Comparison of ENCODE assay signal across 8 mouse cellular contexts in the genomic region with DNA sequence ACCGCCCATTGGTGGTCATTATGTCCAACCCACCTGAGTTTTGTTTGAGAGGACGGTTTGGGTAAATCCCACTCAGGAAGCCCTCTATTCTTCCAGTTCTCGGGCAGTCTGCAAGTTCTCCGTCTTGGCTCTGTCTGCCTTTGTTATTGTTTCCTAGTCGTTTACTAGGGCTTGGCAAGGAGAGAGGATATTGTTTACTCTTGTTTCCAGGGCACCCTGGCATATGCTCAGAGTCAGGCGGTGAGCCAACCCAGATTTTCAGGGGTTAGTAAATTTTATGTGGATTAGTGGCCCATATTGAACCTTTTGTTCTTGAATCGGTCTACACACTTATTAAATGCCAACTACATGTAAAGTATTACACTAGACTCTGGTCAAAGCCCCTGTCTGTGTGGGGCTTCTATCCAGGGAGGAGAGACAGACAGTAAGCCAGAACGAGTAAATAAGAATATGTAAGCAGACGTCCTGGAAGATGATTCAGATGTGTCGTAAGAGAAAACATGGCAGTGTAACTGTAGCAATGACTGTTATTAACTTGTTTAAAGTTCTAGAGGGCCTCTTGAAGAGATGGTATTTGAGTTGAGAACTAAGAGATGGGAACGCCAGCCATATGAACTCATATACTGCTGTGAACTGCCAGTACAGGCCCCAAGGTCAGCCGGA. TPM values are rescaled to one million over a fixed set of nuclear protein-coding genes. Genes with fewer than 3 reads are reported as not detected.
DNase-seq lines count a peak whose midpoint lies in the region; ATAC-seq lines count a peak whose summit lies in the region.

No protein-coding gene starts in this region.

- no peak for DNase-seq in heart, adult 8-10 months (ENCODE audit: low spot score)
- DNase-seq in MN1 (ENCODE audit: low spot score): peak; percentile 82
- peak; percentile 45 to 54 for DNase-seq in lung, postnatal 4 days
- DNase-seq in urinary bladder, adult 2 months (ENCODE audit: low spot score): no peak
- DNase-seq in thymus, postnatal 4 days: no peak
- DNase-seq in kidney, adult 18-20 months: no peak

- H3K27me3 ChIP-seq in heart, embryonic 13.5 days (replicated peaks): no peaks in the 10 kb centered on the region
- H3K27me3 ChIP-seq in forebrain, embryonic 15.5 days: no peaks in the 10 kb centered on the region

- no peak overlapping the region for H3K4me3 ChIP-seq in heart, embryonic 13.5 days
- H3K4me3 ChIP-seq in forebrain, embryonic 15.5 days: no peak overlapping the region

- peak overlapping the region; percentile 42 for H3K4me2 ChIP-seq in heart, embryonic 13.5 days
- H3K4me2 ChIP-seq in forebrain, embryonic 15.5 days (replicated peaks): peak overlapping the region; percentile 31; the same call in 1 of the 2 replicates

- peak overlapping the region; percentile 40 for H3K27ac ChIP-seq in heart, embryonic 13.5 days (replicated peaks)
- H3K27ac ChIP-seq in forebrain, embryonic 15.5 days (replicated peaks): peak overlapping the region; percentile 88

- H3K9me3 ChIP-seq in heart, embryonic 13.5 days: no peaks in the 10 kb centered on the region
- no peaks in the 10 kb centered on the region for H3K9me3 ChIP-seq in forebrain, embryonic 15.5 days

- no peak for ATAC-seq in heart, embryonic 13.5 days (ENCODE audit: extremely low read depth, insufficient number of reproducible peaks, low FRiP score, low TSS enrichment)
- ATAC-seq in forebrain, embryonic 15.5 days (replicated peaks): peak; percentile 33; the same call in 1 of the 2 replicates

- peaks cover 37% of the 10 kb centered on the region for H3K4me1 ChIP-seq in heart, embryonic 13.5 days
- peaks cover 57% of the 10 kb centered on the region for H3K4me1 ChIP-seq in forebrain, embryonic 15.5 days

- no peaks in the 10 kb centered on the region for H3K36me3 ChIP-seq in heart, embryonic 13.5 days
- H3K36me3 ChIP-seq in forebrain, embryonic 15.5 days: no peaks in the 10 kb centered on the region

- no peak overlapping the region; the same call in 1 of the 2 replicates for H3K9ac ChIP-seq in heart, embryonic 13.5 days
- 0 out of 2 replicates have a peak overlapping the region, but pooled peaks have one; percentile 3 for H3K9ac ChIP-seq in forebrain, embryonic 15.5 days (replicated peaks)

- 73% methylated on average over 12 of the region's 12 CpGs for WGBS in heart, embryonic 13.5 days
- WGBS in forebrain, embryonic 15.5 days: 33% methylated on average over 12 of the region's 12 CpGs

RNA-seq across cellular contexts. Expression of gene Ctnnbl1, which starts 13.9 kb away (rescaled TPM):
- polyA plus RNA-seq in heart, embryonic 13.5 days (2015; fragmentation: Nextera tagmentation; extraction: Ambion mirVana): 31.5 and 35.4 TPM in 2 replicates
- total RNA-seq in heart, adult 8-10 months (2022): 10 to 100 TPM in 2 of 4 experiments, 1 to 10 TPM in 2; 8.9 to 14.3 (median 10.1) TPM
- 81.1 and 82.5 TPM in 2 replicates for polyA plus RNA-seq in forebrain, embryonic 15.5 days (2015; fragmentation: Nextera tagmentation; extraction: Ambion mirVana)
- polyA plus RNA-seq in urinary bladder, adult 2 months (2012; rRNA removed): 19.3 and 22.1 TPM in 2 replicates

Comparison
In these comparisons a context has a peak if more than half of its experiments do, and no peak if none do; other contexts are left out.
1. DNase-seq: peak in MN1 (single experiment) and lung, postnatal 4 days (2 of 2); none in heart, adult 8-10 months (single experiment), urinary bladder, adult 2 months (single experiment), thymus, postnatal 4 days (single experiment) and kidney, adult 18-20 months (single experiment).